Mouse (Mus musculus) frontal cortex, adult 2 months (tissue): ENCODE measurements at regions not wholly inside any gene's neighbourhood (a gene's known extent, or its start where the extent isn't known, plus 50 kb on each side); places are given as distances from the start of the nearest gene placed in this dataset.

ENCODE experiments used
- DNase-seq, 2 experiments: peaks; one replicate each; pipeline ENCODE4 v3.0.0; 2022; ENCODE audit warnings: low spot score in 1 of 2; ENCODE audit errors: extremely low spot score in 1 of 2

GRCm38 (mm10) chr6:117329164-117329939 is 161.0 kb downstream of the Cxcl12 start:
- DNase-seq, result no peak

- no peak for DNase-seq
Measured at GRCm38 (mm10) chr6:117330198-117330597, 161.9 kb downstream of the Cxcl12 start.

- DNase-seq, result no peak
Measured at GRCm38 (mm10) chr6:117330726-117331360, 162.5 kb downstream of the Cxcl12 start.

- DNase-seq, result no peak
Measured at GRCm38 (mm10) chr6:117332641-117333040, 164.3 kb downstream of the Cxcl12 start.

DNA sequence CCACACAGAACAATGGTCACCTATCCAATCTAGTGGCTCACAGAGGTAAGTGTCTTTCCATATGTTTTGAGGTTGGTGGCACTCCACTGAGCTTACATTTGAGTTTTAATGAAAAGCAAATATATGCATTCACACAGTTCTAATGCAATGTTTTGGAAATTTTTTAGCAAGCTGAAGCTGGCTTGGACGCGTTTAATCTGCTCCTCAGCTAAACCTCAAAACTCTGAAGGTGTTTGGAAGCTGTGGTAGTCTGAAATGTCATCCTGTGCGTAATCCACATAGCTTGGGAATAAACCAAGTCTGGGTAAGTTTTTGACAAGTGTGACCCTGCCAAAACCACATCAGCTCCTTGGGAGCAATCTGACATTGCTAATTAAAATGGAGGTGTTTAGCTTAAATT is 173.8 kb downstream of the Cxcl12 start:
- DNase-seq, result peak in 1 of 2 experiments; percentile 26

DNA sequence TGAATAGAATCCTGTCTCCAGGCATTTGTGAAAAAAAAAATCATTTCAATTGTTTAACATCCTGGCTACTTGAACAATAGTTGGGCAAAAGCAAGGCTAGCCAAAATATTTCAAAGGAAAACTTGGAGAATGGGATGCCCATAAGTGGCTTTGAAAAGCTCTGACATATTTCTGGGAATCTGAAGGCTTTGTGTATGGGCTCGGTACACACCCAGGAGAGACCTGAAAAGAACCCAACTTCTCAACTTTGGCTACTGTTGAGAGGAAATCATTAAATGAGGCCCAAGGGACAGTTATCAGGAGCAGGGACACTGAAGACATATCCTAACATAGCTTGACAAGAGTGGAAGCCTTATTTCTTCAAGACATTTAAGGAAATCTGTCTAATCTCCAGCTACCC is 179.0 kb downstream of the Cxcl12 start:
- no peak for DNase-seq

GRCm38 (mm10) chr6:117351846-117352245 is 183.5 kb downstream of the Cxcl12 start:
- DNase-seq, result no peak

DNA sequence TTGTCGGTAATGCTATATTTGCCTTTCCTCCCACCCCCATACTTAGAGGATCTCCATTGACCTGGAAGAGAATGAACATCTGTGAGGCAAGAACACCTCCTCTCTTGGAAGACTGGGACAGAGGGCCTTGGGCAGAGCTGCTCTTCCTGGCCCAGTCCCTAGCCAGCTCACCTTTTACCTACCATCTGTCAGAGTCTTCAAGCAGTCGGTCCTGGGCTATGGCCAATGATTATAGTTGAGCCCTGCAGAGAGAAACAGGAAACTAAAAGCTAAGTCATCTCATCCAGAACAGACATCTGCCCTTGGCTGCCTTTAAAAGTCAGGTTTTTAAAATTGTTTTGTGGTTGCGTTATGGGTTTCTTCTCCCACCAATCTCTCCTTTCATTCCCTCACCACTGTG is 184.8 kb downstream of the Cxcl12 start:
- no peak for DNase-seq

DNA sequence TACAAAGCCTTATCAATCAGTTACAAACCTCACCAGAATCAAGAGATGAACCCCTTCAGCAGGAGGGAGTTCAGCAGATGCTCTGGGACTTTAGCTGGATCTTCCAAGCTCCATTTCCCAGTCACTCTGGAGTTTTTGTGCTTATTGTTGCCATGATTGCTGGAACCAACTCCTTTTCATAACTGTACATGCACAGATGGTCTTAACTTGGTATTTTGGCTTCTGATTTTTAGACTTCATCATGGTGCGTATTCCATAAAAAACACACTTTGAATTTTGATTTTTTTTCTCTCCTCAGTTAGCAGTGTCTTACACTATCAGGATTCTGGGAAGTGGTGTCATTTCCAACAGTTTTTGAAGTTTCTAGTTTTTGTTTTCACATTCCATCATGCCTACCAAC is 187.8 kb downstream of the Cxcl12 start:
- DNase-seq, result peak in 1 of 2 experiments; percentile 32

GRCm38 (mm10) chr6:117359401-117359800 is 191.1 kb downstream of the Cxcl12 start:
- DNase-seq, result no peak

GRCm38 (mm10) chr6:117366563-117366962 is 198.2 kb downstream of the Cxcl12 start:
- DNase-seq, result no peak

DNA sequence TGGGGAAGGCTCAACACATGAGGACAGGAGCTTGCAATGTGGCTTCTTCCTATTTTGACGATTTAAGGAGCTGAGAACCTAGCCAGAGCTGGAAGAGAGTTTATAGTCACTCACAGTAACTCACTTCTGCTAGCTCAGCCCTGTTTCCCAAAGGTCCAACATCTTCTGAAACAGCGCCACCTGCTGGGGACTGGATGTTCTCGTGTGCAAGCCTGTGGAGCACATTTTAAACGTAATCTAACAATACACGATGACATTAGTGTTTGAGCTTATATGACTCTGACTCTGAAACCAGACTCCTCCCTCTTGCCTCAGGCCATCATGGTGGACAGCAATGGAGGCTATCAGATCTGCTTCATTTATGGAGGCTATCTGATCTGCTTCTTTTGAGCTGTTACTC is 207.7 kb downstream of the Cxcl12 start:
- DNase-seq, result no peak

GRCm38 (mm10) chr6:117379904-117380303 is 211.6 kb downstream of the Cxcl12 start:
- DNase-seq, result no peak

DNA sequence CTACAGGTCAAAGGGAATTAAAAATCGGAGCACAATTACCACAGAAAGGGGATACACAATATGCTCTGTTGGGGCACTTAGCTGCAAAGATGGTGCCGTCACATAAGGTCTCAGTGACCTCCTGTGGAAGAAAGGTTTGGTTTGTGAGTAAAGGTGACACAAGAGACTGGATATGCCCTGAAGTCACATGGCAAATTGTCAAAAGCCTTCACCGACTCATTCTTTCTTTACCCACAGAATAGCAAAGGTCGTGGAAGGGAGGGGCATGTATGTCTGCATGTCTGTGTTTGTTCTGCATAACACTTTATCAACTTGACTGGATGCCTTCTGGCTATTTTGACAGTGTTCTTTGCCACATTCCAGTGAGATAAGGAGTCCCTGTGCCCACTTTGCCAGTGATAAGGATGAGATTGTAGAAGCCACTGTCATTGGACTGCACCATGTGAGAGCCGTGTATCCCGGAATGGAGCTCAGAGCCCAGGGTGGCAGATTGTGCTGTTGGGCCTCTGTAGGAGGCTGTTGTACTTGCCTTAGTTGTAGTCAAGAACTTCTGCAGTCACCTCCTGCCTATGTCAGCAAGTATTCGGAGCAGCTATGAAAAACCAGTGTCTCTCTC is 222.0 kb downstream of the Cxcl12 start:
- DNase-seq, result no peak

- no peak for DNase-seq
Measured at GRCm38 (mm10) chr6:117393480-117393879, 225.1 kb downstream of the Cxcl12 start.

- no peak for DNase-seq
Measured at GRCm38 (mm10) chr6:117405589-117406311, 237.4 kb downstream of the Cxcl12 start.

- DNase-seq, result no peak
Measured at GRCm38 (mm10) chr6:117406312-117406595, 237.9 kb downstream of the Cxcl12 start.

DNA sequence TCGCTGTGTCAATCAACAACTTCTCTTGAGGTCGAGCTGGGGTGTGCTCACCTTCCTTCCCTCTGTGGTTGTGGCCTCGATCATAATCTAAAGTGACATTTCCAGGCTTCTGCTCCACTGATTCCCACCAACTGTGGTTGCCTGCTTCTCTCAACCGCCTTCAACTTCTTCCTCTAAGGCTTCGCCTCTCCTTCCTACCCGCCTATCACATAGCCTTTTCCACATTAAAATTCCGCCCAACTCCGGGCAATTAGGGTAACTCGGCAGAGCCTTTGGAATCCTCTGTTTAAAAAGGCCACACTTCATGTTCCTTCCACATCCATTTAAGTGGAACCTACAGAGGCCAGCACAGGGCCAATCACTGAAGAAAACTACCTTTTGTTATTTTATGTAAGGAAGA is 238.4 kb downstream of the Cxcl12 start:
- no peak for DNase-seq

DNA sequence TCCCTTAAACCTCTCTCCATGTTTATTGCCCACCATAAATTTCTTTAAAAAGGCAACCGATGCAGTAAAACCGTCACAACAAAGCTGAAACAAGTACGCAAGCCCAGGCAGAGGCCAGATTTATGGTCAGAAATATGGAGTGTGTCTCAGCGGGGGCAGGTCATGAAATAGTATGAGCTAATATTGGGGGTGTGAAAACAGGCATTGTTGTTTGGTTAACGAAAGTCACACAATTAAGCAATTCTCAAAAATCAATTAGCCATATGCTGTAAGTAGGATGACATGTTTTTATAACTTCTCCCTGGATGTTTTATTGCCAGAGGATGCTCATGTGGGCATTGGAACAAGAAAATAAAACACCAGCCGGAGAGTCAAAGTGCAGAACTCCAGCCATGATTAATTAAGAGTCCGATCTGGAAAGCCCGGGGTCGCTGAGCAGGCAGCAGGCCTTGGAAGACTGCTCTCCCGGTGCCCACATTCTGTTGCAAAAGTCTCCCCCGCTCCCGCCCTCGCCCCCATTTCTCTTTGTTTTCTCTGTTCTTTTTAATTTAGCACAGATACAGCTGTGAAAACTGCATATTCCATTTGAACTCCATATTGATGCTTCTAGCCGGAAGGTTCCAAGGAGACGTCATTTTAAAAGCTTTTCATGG is 239.0 kb downstream of the Cxcl12 start:
- DNase-seq, result no peak

DNA sequence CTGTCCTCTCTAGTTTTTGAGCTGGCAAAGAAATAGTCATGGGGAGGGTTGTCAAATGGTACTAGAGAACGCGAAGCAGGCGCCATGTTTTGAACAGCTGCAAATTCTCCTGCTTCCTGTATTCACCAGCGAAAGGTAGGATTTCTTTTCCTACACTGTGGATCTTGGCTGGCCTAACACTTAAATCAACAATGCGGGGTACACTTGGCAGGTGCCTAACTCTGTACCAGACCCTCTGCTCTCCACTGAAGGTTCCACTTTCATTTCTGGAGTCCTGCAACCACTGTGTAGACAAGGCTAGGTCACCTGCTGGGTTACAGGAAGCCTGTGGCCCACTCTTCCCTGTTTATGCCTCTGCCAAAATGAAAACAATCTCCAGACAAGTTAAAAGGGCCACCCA is 239.6 kb downstream of the Cxcl12 start:
- no peak for DNase-seq
